Mouse (Mus musculus): ENCODE results near the gene Gabra4. TPM values are rescaled to one million over a fixed set of nuclear protein-coding genes. Genes with fewer than 3 reads are reported as not detected.
A peak's percentile ranks its signal among the peaks of the same experiment; 100 is the strongest.

The Gabra4 gene
- polyA plus RNA-seq, 1 experiment from 2014 or later, result 11.3 TPM

DNA sequence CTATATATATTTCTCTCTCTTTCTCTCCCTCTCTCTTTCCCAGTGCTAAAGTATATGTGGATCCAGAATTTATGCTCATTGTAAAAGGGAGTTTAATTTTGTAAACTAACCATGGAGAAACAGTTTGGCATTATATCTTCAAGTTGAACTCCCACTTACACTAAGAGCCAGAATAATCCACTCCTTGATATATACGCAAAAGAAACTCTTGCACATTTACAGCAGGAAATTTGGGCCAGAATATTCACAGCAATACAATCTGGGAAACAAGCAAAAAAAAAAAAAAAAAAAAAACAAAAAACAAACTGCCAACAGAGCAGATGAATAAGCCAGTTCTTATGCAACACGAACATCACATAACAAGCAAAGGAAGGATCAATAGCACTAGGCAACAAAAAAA, 10.0 kb downstream of the Gabra4 start:
- Histone ChIP-seq H3K36me3 (ENCODE audit: control insufficient read depth, insufficient read depth, low read length) (no peaks in the 10 kb centered on the region), H3K4me2 (ENCODE audit: low read length) (no peak overlapping the region), H3K27me3 (ENCODE audit: control insufficient read depth, insufficient read depth, low read length) (no peaks in the 10 kb centered on the region), H3K27ac (replicated peaks; ENCODE audit: low read depth, low read length) (no peak overlapping the region), H3K9ac (replicated peaks; ENCODE audit: low read length) (no peak overlapping the region), H3K4me3 (replicated peaks; ENCODE audit: low read depth, low read length) (no peak overlapping the region), H3K4me1 (ENCODE audit: control insufficient read depth, insufficient read depth, low read length) (no peaks in the 10 kb centered on the region), H3K9me3 (ENCODE audit: control insufficient read depth, low read length) (no peaks in the 10 kb centered on the region)
- ATAC-seq (ENCODE audit: low FRiP score, low TSS enrichment), result no peak
- DNase-seq, result no peak
- 84% methylated on average over 2 of the region's 2 CpGs for WGBS

DNA sequence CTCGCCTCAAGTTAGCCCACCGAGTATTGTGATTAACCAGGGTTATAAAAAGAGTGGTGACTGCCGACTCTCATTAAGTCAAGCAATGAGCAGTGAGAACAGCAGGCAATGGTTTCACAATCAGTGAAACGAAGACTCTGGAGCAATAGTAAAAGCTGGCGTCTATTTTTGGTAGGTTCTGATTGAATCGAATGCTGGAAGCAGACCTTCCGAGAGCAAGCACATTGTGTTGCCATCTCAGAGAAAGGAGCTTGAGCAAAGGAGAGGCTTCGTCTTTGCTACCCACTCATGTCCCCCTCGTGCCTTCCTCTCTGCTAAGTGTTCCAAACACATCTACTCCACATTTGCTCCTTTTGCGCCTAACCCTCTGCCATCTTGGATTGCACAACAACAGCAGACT, 18.3 kb downstream of the Gabra4 start:
- no peak for ATAC-seq (ENCODE audit: low FRiP score, low TSS enrichment)
- WGBS, result 90% methylated on average over 10 of the region's 10 CpGs
- H3K27ac ChIP-seq (replicated peaks; ENCODE audit: low read depth, low read length), result no peak overlapping the region
- H3K4me2 ChIP-seq (ENCODE audit: low read length), result no peak overlapping the region
- no peak overlapping the region for H3K4me3 ChIP-seq (replicated peaks; ENCODE audit: low read depth, low read length)
- no peak for DNase-seq
- no peaks in the 10 kb centered on the region for H3K4me1 ChIP-seq (ENCODE audit: control insufficient read depth, insufficient read depth, low read length)
- no peak overlapping the region for H3K9ac ChIP-seq (replicated peaks; ENCODE audit: low read length)
- H3K36me3 ChIP-seq (ENCODE audit: control insufficient read depth, insufficient read depth, low read length), result no peaks in the 10 kb centered on the region
- no peaks in the 10 kb centered on the region for H3K9me3 ChIP-seq (ENCODE audit: control insufficient read depth, low read length)
- H3K27me3 ChIP-seq (ENCODE audit: control insufficient read depth, insufficient read depth, low read length), result no peaks in the 10 kb centered on the region

- DNase-seq, result no peak
- H3K4me1 ChIP-seq (ENCODE audit: control insufficient read depth, insufficient read depth, low read length), result no peaks in the 10 kb centered on the region
- H3K27ac ChIP-seq (replicated peaks; ENCODE audit: low read depth, low read length), result no peak overlapping the region
- no peaks in the 10 kb centered on the region for H3K9me3 ChIP-seq (ENCODE audit: control insufficient read depth, low read length)
- no peak overlapping the region for H3K4me2 ChIP-seq (ENCODE audit: low read length)
- no peaks in the 10 kb centered on the region for H3K27me3 ChIP-seq (ENCODE audit: control insufficient read depth, insufficient read depth, low read length)
- H3K4me3 ChIP-seq (replicated peaks; ENCODE audit: low read depth, low read length), result no peak overlapping the region
- H3K9ac ChIP-seq (replicated peaks; ENCODE audit: low read length), result no peak overlapping the region
- no peaks in the 10 kb centered on the region for H3K36me3 ChIP-seq (ENCODE audit: control insufficient read depth, insufficient read depth, low read length)
- ATAC-seq (ENCODE audit: low FRiP score, low TSS enrichment), result no peak
- 96% methylated on average over 3 of the region's 3 CpGs for WGBS
These were observed 30.3 kb downstream of the Gabra4 start for GRCm38 (mm10) chr5:71627820-71628219.

DNA sequence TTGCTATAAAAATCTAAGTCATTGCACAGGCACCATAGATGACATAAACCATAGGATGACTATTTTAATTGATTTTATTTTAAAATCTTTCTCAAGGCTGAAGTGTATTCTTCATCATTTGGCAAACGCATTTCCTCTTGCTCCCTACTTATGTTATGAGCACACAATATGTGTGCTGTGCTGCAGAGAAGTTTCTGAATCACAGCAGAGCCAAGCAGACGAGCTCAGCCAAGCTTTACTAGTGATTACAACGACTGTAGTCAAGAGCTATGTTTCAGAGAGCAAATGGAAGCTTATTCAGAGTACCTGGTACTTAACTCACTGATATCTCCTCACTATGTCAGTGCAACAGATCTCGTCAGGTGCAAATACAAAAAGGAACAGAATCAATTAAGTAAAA, 41.4 kb downstream of the Gabra4 start:
- ATAC-seq (ENCODE audit: low FRiP score, low TSS enrichment) (no peak), DNase-seq (no peak)
- Histone ChIP-seq H3K27ac (replicated peaks; ENCODE audit: low read depth, low read length) (no peak overlapping the region), H3K36me3 (ENCODE audit: control insufficient read depth, insufficient read depth, low read length) (no peaks in the 10 kb centered on the region), H3K27me3 (ENCODE audit: control insufficient read depth, insufficient read depth, low read length) (no peaks in the 10 kb centered on the region), H3K4me1 (ENCODE audit: control insufficient read depth, insufficient read depth, low read length) (no peaks in the 10 kb centered on the region), H3K4me3 (replicated peaks; ENCODE audit: low read depth, low read length) (no peak overlapping the region), H3K9ac (replicated peaks; ENCODE audit: low read length) (no peak overlapping the region), H3K4me2 (ENCODE audit: low read length) (no peak overlapping the region), H3K9me3 (ENCODE audit: control insufficient read depth, low read length) (no peaks in the 10 kb centered on the region)
- WGBS, result 71% methylated on average over 4 of the region's 4 CpGs

- ATAC-seq (ENCODE audit: low FRiP score, low TSS enrichment) (no peak), DNase-seq (no peak)
- 94% methylated on average over 1 of the region's 1 CpGs for WGBS
- H3K27ac ChIP-seq (replicated peaks; ENCODE audit: low read depth, low read length), result no peak overlapping the region
- no peak overlapping the region for H3K4me3 ChIP-seq (replicated peaks; ENCODE audit: low read depth, low read length)
- H3K9me3 ChIP-seq (ENCODE audit: control insufficient read depth, low read length), result no peaks in the 10 kb centered on the region
- no peak overlapping the region for H3K4me2 ChIP-seq (ENCODE audit: low read length)
- no peaks in the 10 kb centered on the region for H3K27me3 ChIP-seq (ENCODE audit: control insufficient read depth, insufficient read depth, low read length)
- H3K9ac ChIP-seq (replicated peaks; ENCODE audit: low read length), result no peak overlapping the region
- no peaks in the 10 kb centered on the region for H3K4me1 ChIP-seq (ENCODE audit: control insufficient read depth, insufficient read depth, low read length)
- H3K36me3 ChIP-seq (ENCODE audit: control insufficient read depth, insufficient read depth, low read length), result no peaks in the 10 kb centered on the region
These were observed 43.8 kb downstream of the Gabra4 start for GRCm38 (mm10) chr5:71614311-71614710.

DNA sequence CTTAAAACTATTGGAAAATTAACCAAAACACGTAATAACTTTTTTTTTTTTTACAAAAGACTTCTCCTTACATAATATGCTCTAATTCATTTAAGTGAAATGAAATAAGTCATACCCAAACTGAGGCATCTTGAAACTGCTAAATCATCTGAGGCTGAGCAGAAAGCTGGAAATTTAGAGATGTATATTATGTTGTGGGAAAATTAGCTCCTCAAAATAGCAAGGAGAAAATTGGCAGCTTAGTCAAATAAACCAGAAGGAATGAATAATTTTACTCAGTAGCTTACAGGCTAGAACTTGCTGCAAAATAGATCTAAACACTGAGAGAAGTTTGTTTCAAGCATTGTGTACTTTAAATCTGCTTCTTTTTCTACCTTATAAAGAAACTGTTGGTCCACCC, 49.4 kb downstream of the Gabra4 start:
- Histone ChIP-seq H3K4me3 (replicated peaks; ENCODE audit: low read depth, low read length) (no peak overlapping the region), H3K9me3 (ENCODE audit: control insufficient read depth, low read length) (no peaks in the 10 kb centered on the region), H3K27ac (replicated peaks; ENCODE audit: low read depth, low read length) (no peak overlapping the region), H3K4me1 (ENCODE audit: control insufficient read depth, insufficient read depth, low read length) (no peaks in the 10 kb centered on the region), H3K36me3 (ENCODE audit: control insufficient read depth, insufficient read depth, low read length) (no peaks in the 10 kb centered on the region), H3K4me2 (ENCODE audit: low read length) (no peak overlapping the region), H3K27me3 (ENCODE audit: control insufficient read depth, insufficient read depth, low read length) (no peaks in the 10 kb centered on the region), H3K9ac (replicated peaks; ENCODE audit: low read length) (no peak overlapping the region)
- ATAC-seq (ENCODE audit: low FRiP score, low TSS enrichment) (no peak), DNase-seq (no peak)
- 84% methylated on average over 1 of the region's 1 CpGs for WGBS

DNA sequence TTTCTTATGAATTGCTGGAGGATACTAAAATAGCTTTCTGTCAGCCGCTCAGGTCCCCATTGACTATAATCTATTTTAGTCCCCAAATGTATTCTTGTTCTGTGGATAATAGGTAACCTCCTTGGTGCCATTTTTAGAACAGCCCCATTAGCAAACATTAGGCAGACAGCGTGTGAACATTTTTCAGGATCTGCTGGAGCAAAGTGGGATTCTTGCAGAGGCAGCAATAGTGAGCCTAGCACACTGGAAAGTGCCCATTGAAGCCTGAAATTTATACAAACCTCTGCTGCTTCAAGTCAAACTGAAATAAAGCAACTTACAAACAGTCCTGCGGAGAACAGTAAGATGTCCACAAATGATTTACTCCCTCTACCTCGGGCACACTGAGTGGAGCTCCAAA, 51.2 kb downstream of the Gabra4 start:
- ATAC-seq (ENCODE audit: low FRiP score, low TSS enrichment) (no peak), DNase-seq (peak; percentile 23)
- Histone ChIP-seq H3K9ac (replicated peaks; ENCODE audit: low read length) (no peak overlapping the region), H3K27me3 (ENCODE audit: control insufficient read depth, insufficient read depth, low read length) (no peaks in the 10 kb centered on the region), H3K9me3 (ENCODE audit: control insufficient read depth, low read length) (no peaks in the 10 kb centered on the region), H3K4me2 (ENCODE audit: low read length) (no peak overlapping the region), H3K4me1 (ENCODE audit: control insufficient read depth, insufficient read depth, low read length) (no peaks in the 10 kb centered on the region), H3K36me3 (ENCODE audit: control insufficient read depth, insufficient read depth, low read length) (no peaks in the 10 kb centered on the region), H3K27ac (replicated peaks; ENCODE audit: low read depth, low read length) (no peak overlapping the region), H3K4me3 (replicated peaks; ENCODE audit: low read depth, low read length) (no peak overlapping the region)
- WGBS, result 50% methylated on average over 4 of the region's 4 CpGs

GRCm38 (mm10) chr5:71604128-71604690, 53.9 kb downstream of the Gabra4 start:
- no peaks in the 10 kb centered on the region for H3K36me3 ChIP-seq (ENCODE audit: control insufficient read depth, insufficient read depth, low read length)
- H3K27me3 ChIP-seq (ENCODE audit: control insufficient read depth, insufficient read depth, low read length), result no peaks in the 10 kb centered on the region
- no peaks in the 10 kb centered on the region for H3K4me1 ChIP-seq (ENCODE audit: control insufficient read depth, insufficient read depth, low read length)

GRCm38 (mm10) chr5:71595321-71595720, 62.8 kb downstream of the Gabra4 start:
- Histone ChIP-seq H3K27me3 (ENCODE audit: control insufficient read depth, insufficient read depth, low read length) (no peaks in the 10 kb centered on the region), H3K27ac (replicated peaks; ENCODE audit: low read depth, low read length) (no peak overlapping the region), H3K4me3 (replicated peaks; ENCODE audit: low read depth, low read length) (no peak overlapping the region), H3K9ac (replicated peaks; ENCODE audit: low read length) (no peak overlapping the region), H3K36me3 (ENCODE audit: control insufficient read depth, insufficient read depth, low read length) (no peaks in the 10 kb centered on the region), H3K9me3 (ENCODE audit: control insufficient read depth, low read length) (no peaks in the 10 kb centered on the region), H3K4me1 (ENCODE audit: control insufficient read depth, insufficient read depth, low read length) (no peaks in the 10 kb centered on the region), H3K4me2 (ENCODE audit: low read length) (no peak overlapping the region)
- no peak for ATAC-seq (ENCODE audit: low FRiP score, low TSS enrichment)
- 79% methylated on average over 2 of the region's 2 CpGs for WGBS
- no peak for DNase-seq

More at GRCm38 (mm10) chr5:71604128-71604690, 53.9 kb downstream of the Gabra4 start:
- ATAC-seq (ENCODE audit: low FRiP score, low TSS enrichment) (no peak), DNase-seq (no peak)
- Histone ChIP-seq H3K4me2 (ENCODE audit: low read length) (no peak overlapping the region), H3K9ac (replicated peaks; ENCODE audit: low read length) (no peak overlapping the region), H3K9me3 (ENCODE audit: control insufficient read depth, low read length) (no peaks in the 10 kb centered on the region), H3K27ac (replicated peaks; ENCODE audit: low read depth, low read length) (no peak overlapping the region), H3K4me3 (replicated peaks; ENCODE audit: low read depth, low read length) (no peak overlapping the region)
- 79% methylated on average over 8 of the region's 8 CpGs for WGBS
